Mouse (Mus musculus): Measurements from ENCODE around the gene Gm8251.
"Not testable (repeated sequence)": the region's sequence is repeated elsewhere in the genome, so short reads cannot be mapped to it uniquely, and the experiment has no call there.

Gm8251 gene

DNA sequence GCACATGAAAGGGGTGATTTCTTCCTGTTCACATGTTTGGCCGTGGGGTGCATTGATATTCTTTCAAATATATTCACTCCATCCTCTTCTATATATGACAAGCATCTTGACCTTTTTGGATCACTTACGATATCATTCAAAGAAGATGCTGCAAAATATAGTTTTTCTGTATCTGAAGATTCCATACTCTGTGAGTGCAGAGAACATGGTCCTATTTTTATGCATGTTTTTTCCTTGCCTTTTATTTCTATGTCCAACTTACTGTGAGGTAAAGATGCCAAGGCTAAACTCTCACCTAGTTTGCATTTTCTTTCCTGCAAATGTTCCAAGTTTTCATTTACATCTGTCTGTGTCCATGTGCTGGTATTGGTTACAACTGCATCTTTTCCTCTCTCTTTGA lies at the start of gene Gm8251:
TSS of gene Gm8251 (minus strand) at position 101 of the 400 bp plus-strand sequence.
- in situ Hi-C loops (cut with MboI; ENCODE audit: low pct_unique_long_range_greater_than_20kb in 1 of 2, low sequenced_read_pairs in 2 of 2, unreplicated experiment in 1 of 2) = loop anchor here (10.0 to 25.0 kb wide), 2 partner anchors 167 to 300 kb away; no protein-coding TSS in a partner anchor

DNA sequence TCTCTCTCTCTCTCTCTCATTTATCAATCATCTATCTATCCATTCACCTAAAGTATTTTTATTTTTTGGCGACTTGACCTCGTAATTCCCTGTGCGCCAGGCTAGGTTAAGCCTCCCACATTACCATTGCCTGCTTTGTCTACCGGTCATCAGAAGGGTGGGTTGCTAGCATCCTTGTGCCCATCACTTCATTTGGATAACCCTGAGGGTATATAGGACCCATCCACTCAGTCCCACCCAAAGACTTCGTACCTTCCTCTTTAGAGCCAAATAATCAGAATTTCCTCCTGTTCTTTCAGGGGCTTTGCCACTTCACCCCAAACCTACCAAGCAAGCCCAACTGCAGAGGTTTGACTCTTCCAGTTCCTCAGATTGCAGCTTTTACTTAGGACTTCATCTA lies 41.2 kb upstream of the Gm8251 start:
- in situ Hi-C loops (cut with MboI; ENCODE audit: low pct_unique_long_range_greater_than_20kb in 1 of 2, low sequenced_read_pairs in 2 of 2, unreplicated experiment in 1 of 2) = loop anchor here in 1 of 2 experiments (25.0 kb wide), 1 partner anchor 1709 kb away; no protein-coding TSS in a partner anchor

DNA sequence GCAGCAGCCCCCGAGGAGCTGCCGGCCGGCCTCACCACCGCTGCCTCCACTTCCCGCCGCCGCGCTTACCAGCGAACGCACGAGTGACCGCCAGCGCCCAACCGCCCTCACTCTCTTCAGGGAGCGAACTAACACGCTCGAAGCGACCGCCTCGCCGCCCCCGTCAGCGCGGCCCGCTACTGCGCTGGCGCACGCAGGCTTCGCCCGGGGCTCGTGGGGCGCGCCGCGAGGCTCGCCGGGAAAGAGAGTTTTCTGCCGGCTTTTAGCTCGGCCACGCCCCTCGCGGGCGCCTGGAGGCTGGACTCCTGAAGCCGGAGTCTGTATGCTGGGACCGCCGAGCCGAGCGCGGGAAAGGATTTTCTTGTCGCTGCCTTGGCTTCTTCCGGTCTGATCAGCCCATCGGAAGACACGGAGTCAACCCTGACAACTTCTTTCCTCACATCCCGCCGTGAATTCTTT lies 40.6 kb upstream of the Gm8251 start, which contains the start of gene Tex30:
TSS of gene Tex30 (minus strand) at position 183 of the 459 bp plus-strand sequence.
- in situ Hi-C loops (cut with MboI; ENCODE audit: low pct_unique_long_range_greater_than_20kb in 1 of 2, low sequenced_read_pairs in 2 of 2, unreplicated experiment in 1 of 2) = loop anchor here in 1 of 2 experiments (25.0 kb wide), 1 partner anchor 1710 kb away; no protein-coding TSS in a partner anchor

DNA sequence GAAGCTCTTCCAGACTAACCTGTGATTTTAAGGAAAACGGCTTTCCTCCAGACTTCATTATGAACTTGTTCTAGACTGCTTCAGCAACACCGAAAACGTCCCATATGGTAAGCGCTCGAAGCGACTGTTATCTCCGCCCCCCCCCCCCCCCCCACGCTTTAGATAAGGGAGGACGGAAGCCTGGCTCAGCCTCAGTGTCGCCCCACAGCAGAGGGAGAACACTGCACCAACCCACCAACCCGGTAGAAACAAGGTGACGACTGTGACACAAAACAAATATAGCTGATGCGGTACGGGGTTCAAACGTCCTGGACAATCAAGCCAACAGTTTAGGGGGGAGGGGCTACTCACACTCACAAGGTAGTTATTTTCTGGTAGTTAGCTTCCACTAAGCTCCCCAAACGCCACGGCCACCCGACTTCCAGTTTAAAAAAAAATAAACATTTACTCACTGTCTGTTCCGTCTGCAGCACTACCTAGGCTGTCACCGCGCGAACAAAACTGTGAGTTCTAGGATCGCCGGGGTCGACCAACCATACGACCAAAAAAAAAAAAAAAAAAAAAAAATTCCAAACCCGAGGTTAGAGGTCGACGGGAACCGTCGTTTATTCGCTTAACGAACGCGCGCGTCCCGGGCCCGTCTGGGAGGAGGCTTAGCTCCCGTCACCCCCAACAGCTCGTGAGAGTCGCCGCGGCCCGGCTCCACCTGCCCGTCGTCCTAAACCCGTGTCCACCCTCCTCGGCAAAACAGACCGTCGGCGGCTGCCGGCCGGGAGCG lies 39.9 kb upstream of the Gm8251 start:
- in situ Hi-C loops (cut with MboI; ENCODE audit: low pct_unique_long_range_greater_than_20kb in 1 of 2, low sequenced_read_pairs in 2 of 2, unreplicated experiment in 1 of 2) = loop anchor here in 1 of 2 experiments (25.0 kb wide), 1 partner anchor 1711 kb away; no protein-coding TSS in a partner anchor

DNA sequence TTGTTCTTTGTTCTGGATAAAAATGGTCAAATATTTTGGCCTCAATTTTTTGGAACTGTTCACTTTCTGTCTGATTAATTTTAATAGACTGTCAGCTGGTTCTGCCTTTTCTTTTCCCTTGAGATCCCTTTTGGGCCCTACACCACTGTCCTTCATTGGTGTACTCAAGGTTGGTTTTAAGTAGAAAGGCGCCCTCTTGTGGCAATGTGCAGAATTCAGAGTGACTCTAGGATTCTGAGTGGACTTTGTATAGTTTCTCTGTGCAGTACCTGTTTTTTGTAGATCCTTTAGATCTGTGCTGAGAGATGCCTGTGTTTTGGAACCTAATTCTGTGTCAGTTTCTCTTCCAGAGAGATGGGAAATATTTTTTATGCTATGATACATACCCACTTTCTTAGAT lies 2.9 kb upstream of the Gm8251 start:
- in situ Hi-C loops (cut with MboI; ENCODE audit: low pct_unique_long_range_greater_than_20kb in 1 of 2, low sequenced_read_pairs in 2 of 2, unreplicated experiment in 1 of 2) = loop anchor here (10.0 to 25.0 kb wide), 2 partner anchors 170 to 302 kb away; no protein-coding TSS in a partner anchor

DNA sequence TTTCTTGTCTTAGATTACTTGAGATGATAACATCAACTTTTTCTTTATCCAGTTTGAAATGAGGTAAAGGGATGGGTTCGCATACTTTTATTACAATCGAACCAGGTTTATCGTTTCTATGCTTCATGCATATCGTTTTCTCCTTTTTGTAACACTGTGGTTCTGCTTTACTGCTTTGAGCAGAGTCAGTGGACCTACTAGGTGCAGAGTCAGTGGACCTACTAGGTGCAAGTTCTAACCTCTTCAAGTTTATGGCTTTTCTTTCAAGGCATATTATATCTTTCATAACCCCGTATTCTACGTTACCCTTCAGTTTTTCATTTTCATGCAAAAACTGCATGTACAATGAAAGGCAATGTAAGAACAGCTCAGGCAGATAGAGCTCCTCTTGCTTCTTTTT lies 1.7 kb upstream of the Gm8251 start:
- in situ Hi-C loops (cut with MboI; ENCODE audit: low pct_unique_long_range_greater_than_20kb in 1 of 2, low sequenced_read_pairs in 2 of 2, unreplicated experiment in 1 of 2) = loop anchor here (10.0 to 25.0 kb wide), 2 partner anchors 169 to 301 kb away; no protein-coding TSS in a partner anchor

DNA sequence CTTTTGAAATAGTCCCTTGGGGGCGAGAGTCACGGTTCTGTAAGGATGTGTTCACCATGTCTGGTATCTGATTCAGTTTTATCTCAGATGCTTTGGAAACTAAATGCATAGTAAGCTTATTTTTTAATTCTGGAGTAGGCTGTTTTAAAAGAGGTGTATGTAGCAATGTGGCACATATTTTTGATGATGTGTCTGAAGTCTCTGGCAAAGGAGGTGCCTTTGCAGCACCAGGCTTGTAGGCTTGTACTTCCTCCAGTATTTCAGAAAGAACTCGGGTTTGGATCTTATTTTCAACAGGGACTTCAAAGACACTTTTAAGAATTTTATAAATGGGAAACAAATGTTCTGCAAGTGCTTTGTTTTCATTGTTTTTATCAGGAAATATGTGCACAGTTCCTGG lies 3.9 kb downstream of the Gm8251 start:
- in situ Hi-C loops (cut with MboI; ENCODE audit: low pct_unique_long_range_greater_than_20kb in 1 of 2, low sequenced_read_pairs in 2 of 2, unreplicated experiment in 1 of 2) = loop anchor here (25.0 kb wide), 1 partner anchor 296 kb away; no protein-coding TSS in a partner anchor

DNA sequence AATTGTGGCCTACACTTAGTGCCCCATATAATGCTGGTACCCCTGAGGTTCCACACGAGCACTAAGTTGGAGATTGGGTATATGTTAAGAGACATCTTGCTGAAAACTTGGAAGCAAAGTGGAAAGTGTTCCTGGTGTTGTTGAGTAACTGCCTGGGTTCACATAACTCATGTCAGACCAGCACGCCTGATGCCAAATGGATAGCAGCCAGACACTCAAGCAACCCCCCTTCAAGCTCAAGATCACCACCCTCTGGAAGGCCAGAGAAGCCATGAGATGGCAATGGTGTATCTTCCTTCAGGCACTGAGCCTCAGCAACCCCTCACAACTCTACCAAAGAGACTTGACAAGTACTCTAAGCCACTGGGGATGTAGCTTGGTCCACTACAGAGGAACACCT lies 15.2 kb downstream of the Gm8251 start:
- in situ Hi-C loops (cut with MboI; ENCODE audit: low pct_unique_long_range_greater_than_20kb in 1 of 2, low sequenced_read_pairs in 2 of 2, unreplicated experiment in 1 of 2) = no loop called here

DNA sequence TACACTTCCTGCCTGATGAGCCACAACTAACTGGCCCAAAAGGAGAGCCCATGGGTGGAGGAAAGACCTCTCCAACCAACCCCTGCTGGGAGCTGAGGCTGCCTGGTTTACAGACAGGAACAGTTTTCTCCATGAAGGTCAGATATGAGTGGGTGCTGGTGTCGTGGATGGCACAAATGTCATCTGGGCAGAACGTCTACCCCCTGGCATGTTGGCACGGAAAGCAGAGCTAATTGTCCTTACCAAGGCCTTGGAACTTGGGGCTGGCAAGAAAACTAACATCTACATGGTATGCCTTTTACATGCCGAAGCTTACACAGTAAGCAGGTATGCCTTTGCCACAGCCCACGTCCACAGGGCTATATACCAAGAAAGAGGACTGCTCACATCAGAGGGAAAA lies 16.0 kb downstream of the Gm8251 start:
- in situ Hi-C loops (cut with MboI; ENCODE audit: low pct_unique_long_range_greater_than_20kb in 1 of 2, low sequenced_read_pairs in 2 of 2, unreplicated experiment in 1 of 2) = not testable (repeated sequence)

DNA sequence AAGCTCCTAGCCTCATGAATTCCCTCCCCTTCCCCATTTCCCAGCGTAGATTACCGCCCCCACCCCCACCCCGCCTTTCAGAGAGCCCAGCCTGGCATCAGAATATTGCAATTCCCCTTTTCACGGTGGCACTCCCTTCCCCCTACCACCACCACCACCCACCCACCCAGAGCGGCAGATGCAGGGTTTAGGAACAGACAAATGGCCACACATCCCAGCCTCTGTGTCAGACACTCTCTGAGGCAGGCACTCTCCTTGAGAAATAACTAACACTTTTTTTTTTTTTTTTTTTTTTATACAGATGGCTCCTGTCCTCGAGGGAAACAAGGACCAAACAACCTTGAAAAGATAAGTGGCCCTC lies 19.2 kb downstream of the Gm8251 start:
- in situ Hi-C loops (cut with MboI; ENCODE audit: low pct_unique_long_range_greater_than_20kb in 1 of 2, low sequenced_read_pairs in 2 of 2, unreplicated experiment in 1 of 2) = no loop called here

DNA sequence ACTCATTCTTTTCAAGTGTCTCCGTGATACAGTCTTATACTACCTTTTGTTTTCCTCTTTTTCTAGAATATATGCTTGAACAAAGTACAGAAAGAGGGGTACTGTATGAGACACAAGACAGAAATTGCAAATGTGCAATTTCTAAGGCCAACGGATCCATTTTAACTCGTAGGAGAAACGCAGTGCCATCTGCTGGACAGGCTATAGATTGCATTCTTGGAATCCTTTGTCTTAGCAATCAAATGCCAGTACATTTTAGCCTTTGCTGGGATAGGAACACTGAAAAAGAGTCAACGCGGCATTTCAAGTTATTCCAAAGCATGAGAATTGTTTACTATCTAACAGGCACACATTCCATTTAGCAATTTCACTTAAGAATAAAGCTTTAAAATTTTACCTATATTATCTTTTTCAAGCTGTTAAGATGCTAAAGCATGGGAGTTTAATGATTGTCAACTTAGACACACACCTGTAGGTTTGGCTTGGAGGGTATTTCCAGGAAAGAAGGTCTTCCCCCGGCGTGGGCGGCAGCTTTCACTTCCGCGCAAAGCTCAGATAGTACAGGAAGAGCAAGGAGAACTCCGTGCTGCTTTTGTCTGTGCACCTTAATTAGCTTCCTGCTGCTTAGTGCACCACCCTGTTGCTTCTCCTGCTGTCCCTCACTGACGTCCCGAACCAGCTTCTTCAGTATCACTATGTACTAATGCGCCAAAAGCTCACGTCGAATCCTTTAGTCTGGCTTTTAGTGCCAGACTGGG lies 19.8 kb downstream of the Gm8251 start:
- in situ Hi-C loops (cut with MboI; ENCODE audit: low pct_unique_long_range_greater_than_20kb in 1 of 2, low sequenced_read_pairs in 2 of 2, unreplicated experiment in 1 of 2) = no loop called here

DNA sequence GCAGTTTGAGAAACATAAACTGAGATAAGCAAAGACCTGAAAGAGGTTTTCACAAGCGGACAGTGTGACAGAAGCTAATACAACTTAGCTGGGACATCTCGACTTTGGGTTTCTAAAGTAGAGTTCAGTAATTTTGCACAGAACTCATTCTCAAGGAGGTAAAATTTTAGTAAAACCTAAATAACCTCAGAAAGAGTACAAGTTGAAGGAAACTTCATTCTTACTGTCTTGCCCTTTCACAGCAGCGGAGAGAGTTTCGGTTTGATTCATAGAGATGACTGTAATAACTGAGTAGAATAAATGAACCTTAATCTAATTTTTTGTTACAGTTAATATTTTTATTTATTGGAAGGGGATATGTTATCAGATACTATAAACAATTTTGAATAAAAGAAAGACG lies 28.8 kb downstream of the Gm8251 start:
- in situ Hi-C loops (cut with MboI; ENCODE audit: low pct_unique_long_range_greater_than_20kb in 1 of 2, low sequenced_read_pairs in 2 of 2, unreplicated experiment in 1 of 2) = no loop called here

DNA sequence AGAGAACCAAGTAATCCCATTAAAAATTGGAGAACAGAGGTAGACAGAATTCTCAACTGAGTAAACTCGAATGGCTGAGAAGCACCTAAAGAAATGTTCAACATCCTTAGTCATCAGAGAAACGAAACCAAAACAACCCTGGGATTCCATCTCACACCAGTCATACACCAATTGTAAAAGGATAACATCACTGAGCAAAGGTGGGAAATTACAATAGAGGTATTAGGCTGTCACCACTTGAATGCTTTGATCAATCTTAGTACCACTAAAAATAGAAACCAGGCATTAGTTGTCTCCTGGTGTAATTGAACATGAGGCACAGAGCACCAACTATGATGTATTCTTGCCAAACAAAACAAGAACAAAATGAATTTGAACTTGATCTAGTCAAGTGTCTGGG lies 29.5 kb downstream of the Gm8251 start:
- in situ Hi-C loops (cut with MboI; ENCODE audit: low pct_unique_long_range_greater_than_20kb in 1 of 2, low sequenced_read_pairs in 2 of 2, unreplicated experiment in 1 of 2) = no loop called here

DNA sequence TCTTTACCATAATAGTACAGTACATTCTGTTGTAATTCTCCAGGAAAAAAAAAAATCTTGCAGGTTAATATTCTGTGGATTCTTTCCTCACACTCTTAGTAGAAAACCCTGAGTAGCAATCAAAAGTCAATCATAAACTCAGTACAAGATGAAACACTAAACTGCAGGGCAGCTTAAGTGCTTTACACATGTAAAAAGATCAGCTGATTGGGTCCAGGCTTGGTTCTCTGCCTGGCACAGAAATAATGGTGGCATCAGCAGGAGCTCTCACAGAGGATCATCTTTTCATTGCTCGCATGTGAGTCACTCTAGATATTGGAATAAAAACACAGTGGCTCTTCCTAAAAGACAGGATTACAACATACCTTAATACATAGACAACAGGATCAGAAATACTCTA lies 34.1 kb downstream of the Gm8251 start:
- in situ Hi-C loops (cut with MboI; ENCODE audit: low pct_unique_long_range_greater_than_20kb in 1 of 2, low sequenced_read_pairs in 2 of 2, unreplicated experiment in 1 of 2) = no loop called here

DNA sequence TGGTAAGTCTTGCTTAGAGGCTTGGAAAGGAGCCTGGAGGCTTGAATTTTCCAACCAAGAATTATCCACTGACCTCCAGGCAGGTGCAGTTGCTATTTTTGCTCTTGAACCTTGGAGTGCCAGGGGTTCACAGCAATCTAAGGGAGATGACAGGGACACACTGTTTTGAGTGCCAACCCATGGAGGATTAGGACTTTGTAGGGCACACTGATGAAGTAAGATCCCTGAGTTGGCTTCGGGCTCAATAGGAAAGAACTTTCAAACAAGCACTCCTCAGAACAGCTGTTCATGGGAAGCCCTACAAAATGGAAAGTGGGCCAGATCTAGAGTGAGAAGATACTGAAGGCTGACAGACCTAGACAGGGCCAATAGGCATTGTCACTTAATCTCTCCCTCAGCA lies 39.1 kb downstream of the Gm8251 start:
- in situ Hi-C loops (cut with MboI; ENCODE audit: low pct_unique_long_range_greater_than_20kb in 1 of 2, low sequenced_read_pairs in 2 of 2, unreplicated experiment in 1 of 2) = no loop called here

DNA sequence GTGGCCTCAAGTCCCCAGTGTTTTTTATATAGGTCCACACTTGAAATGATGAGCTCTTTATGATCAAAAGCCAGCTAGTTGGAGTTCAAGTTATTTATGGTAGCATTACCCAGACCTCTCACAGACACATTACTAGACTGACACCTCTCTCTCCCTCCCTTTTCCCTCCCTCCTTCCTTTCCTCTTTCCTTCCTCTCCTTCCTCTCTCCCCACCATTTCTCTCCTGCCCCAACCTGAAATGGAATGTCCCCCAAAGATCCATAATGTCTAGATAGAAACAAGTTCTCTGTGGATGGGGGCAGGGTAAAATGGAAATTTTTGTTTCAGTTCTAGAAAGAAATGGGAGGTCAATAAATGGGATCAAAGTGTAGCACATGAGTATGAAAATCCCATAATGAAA lies 41.8 kb downstream of the Gm8251 start, which contains the start of gene Mettl21c:
TSS of gene Mettl21c (minus strand) at position 101 of the 400 bp plus-strand sequence.
- in situ Hi-C loops (cut with MboI; ENCODE audit: low pct_unique_long_range_greater_than_20kb in 1 of 2, low sequenced_read_pairs in 2 of 2, unreplicated experiment in 1 of 2) = no loop called here

DNA sequence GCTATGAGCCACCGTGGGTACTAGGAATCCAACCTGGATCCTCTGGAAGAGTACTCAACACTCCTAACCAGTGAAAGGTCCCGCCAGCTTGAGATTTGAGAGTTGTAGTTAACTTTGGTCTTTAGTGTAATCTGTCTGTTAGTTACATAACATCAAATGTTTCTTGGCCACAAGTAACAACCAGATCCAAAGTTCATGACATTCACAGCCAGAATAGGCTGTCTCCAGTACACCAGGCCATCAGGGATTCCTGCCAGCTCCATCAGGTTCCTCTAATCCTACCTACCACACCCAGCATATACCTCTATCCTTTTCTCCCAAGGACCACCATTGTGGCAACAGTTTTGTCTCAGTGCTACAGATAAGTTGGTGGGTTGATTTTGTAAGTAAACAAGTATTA lies 46.2 kb downstream of the Gm8251 start:
- in situ Hi-C loops (cut with MboI; ENCODE audit: low pct_unique_long_range_greater_than_20kb in 1 of 2, low sequenced_read_pairs in 2 of 2, unreplicated experiment in 1 of 2) = no loop called here

Data from mouse embryonic stem cell (cell line).